Mouse (Mus musculus): ENCODE data around the gene Sf3b3. TPM values are rescaled to one million over a fixed set of nuclear protein-coding genes. Genes with fewer than 3 reads are reported as not detected.

Sf3b3 gene
- polyA plus RNA-seq (2012; fragmentation: generic; extraction: Trizol): 91.8 TPM
- long read RNA-seq, experiment 1, full-length matches to known transcripts: 17 of 39 reads
- long read RNA-seq, experiment 1, partial matches to known transcripts: 18 of 39 reads
- long read RNA-seq, experiment 1, other reads (novel, unspliced or antisense): 4 of 39 reads
- long read RNA-seq, experiment 2, full-length matches to known transcripts: 1,122 of 1,380 reads
- long read RNA-seq, experiment 2, partial matches to known transcripts: 47 of 1,380 reads
- long read RNA-seq, experiment 2, other reads (novel, unspliced or antisense): 211 of 1,380 reads

- H3K79me2 ChIP-seq (ENCODE audit: control insufficient read depth, insufficient read depth): peaks cover 79% of the 10 kb centered on the region
- H3K27me3 ChIP-seq (ENCODE audit: control insufficient read depth, insufficient read depth, insufficient read length): no peaks in the 10 kb centered on the region
- peaks cover 61% of the 10 kb centered on the region for H3K36me3 ChIP-seq (ENCODE audit: control insufficient read depth, insufficient read depth)
These were observed at the start of gene Sf3b3, which contains the start of gene Cog4 for GRCm38 (mm10) chr8:110846405-110847170. Gene Sf3b3 (minus strand): TSS chr8:110846787. Gene Cog4 (plus strand): TSS chr8:110846600.

GRCm38 (mm10) chr8:110895812-110896211 is 49.2 kb upstream of the Sf3b3 start:
- H3K27me3 ChIP-seq (ENCODE audit: control insufficient read depth, insufficient read depth, insufficient read length): no peaks in the 10 kb centered on the region
- H3K79me3 ChIP-seq (ENCODE audit: low read depth): no peaks in the 10 kb centered on the region
- no peaks in the 10 kb centered on the region for H3K36me3 ChIP-seq (ENCODE audit: control insufficient read depth, insufficient read depth)
- no peaks in the 10 kb centered on the region for H3K79me2 ChIP-seq (ENCODE audit: control insufficient read depth, insufficient read depth)
- no peak overlapping the region for H3ac ChIP-seq (ENCODE audit: control insufficient read depth, insufficient read length, low read depth)
- no peak overlapping the region for H3K4me3 ChIP-seq (ENCODE audit: insufficient read depth, poor library complexity, severe bottlenecking)
- TF ChIP-seq MYOG (IDR thresholded peaks at IDR 0.05; ENCODE audit: control insufficient read depth, extremely low read depth, insufficient read length): no peak
- TF ChIP-seq USF1 (IDR thresholded peaks at IDR 0.05; ENCODE audit: low read depth): no peak
- no peak for TF ChIP-seq FOSL1 (IDR thresholded peaks at IDR 0.05; ENCODE audit: insufficient read depth, low read length, poor library complexity, severe bottlenecking)
- TF ChIP-seq MAX (IDR thresholded peaks at IDR 0.05): no peak
- TF ChIP-seq MYOD1 (IDR thresholded peaks at IDR 0.05; ENCODE audit: control insufficient read depth, insufficient read length, low read depth): no peak
- TF ChIP-seq CTCF (IDR thresholded peaks at IDR 0.05; ENCODE audit: control insufficient read depth, insufficient read depth, insufficient read length): no peak

More at GRCm38 (mm10) chr8:110846405-110847170, at the start of gene Sf3b3, which contains the start of gene Cog4:
- Histone ChIP-seq H3K4me3 (ENCODE audit: insufficient read depth, poor library complexity, severe bottlenecking) (peak within 1 kb of the TSS; percentile 94), H3ac (ENCODE audit: control insufficient read depth, insufficient read length, low read depth) (peak within 1 kb of the TSS; percentile 90), H3K79me3 (ENCODE audit: low read depth) (peaks cover 65% of the 10 kb centered on the region)
- no peak for TF ChIP-seq FOSL1 (IDR thresholded peaks at IDR 0.05; ENCODE audit: insufficient read depth, low read length, poor library complexity, severe bottlenecking)
- no peak for TF ChIP-seq MYOD1 (IDR thresholded peaks at IDR 0.05; ENCODE audit: control insufficient read depth, insufficient read length, low read depth)
- TF ChIP-seq MAX (IDR thresholded peaks at IDR 0.05): peak; percentile 98

GRCm38 (mm10) chr8:110895254-110895653 is 48.7 kb upstream of the Sf3b3 start:
- TF ChIP-seq CTCF (IDR thresholded peaks at IDR 0.05; ENCODE audit: control insufficient read depth, insufficient read depth, insufficient read length): no peak
- TF ChIP-seq MYOG (IDR thresholded peaks at IDR 0.05; ENCODE audit: control insufficient read depth, extremely low read depth, insufficient read length): no peak
- no peak for TF ChIP-seq USF1 (IDR thresholded peaks at IDR 0.05; ENCODE audit: low read depth)
- TF ChIP-seq FOSL1 (IDR thresholded peaks at IDR 0.05; ENCODE audit: insufficient read depth, low read length, poor library complexity, severe bottlenecking): no peak
- TF ChIP-seq MAX (IDR thresholded peaks at IDR 0.05): no peak
- TF ChIP-seq MYOD1 (IDR thresholded peaks at IDR 0.05; ENCODE audit: control insufficient read depth, insufficient read length, low read depth): no peak
- TF ChIP-seq CEBPB (IDR thresholded peaks at IDR 0.05; ENCODE audit: low read depth): no peak
- H3K79me2 ChIP-seq (ENCODE audit: control insufficient read depth, insufficient read depth): no peaks in the 10 kb centered on the region
- H3K36me3 ChIP-seq (ENCODE audit: control insufficient read depth, insufficient read depth): no peaks in the 10 kb centered on the region
- no peak overlapping the region for H3ac ChIP-seq (ENCODE audit: control insufficient read depth, insufficient read length, low read depth)
- no peaks in the 10 kb centered on the region for H3K79me3 ChIP-seq (ENCODE audit: low read depth)
- H3K4me3 ChIP-seq (ENCODE audit: insufficient read depth, poor library complexity, severe bottlenecking): no peak overlapping the region
- H3K27me3 ChIP-seq (ENCODE audit: control insufficient read depth, insufficient read depth, insufficient read length): no peaks in the 10 kb centered on the region

GRCm38 (mm10) chr8:110894851-110895250 is 48.3 kb upstream of the Sf3b3 start:
- TF ChIP-seq FOSL1 (IDR thresholded peaks at IDR 0.05; ENCODE audit: insufficient read depth, low read length, poor library complexity, severe bottlenecking) (no peak), CEBPB (IDR thresholded peaks at IDR 0.05; ENCODE audit: low read depth) (no peak), USF1 (IDR thresholded peaks at IDR 0.05; ENCODE audit: low read depth) (no peak), MYOD1 (IDR thresholded peaks at IDR 0.05; ENCODE audit: control insufficient read depth, insufficient read length, low read depth) (no peak), CTCF (IDR thresholded peaks at IDR 0.05; ENCODE audit: control insufficient read depth, insufficient read depth, insufficient read length) (no peak), MAX (IDR thresholded peaks at IDR 0.05) (no peak), MYOG (IDR thresholded peaks at IDR 0.05; ENCODE audit: control insufficient read depth, extremely low read depth, insufficient read length) (no peak)
- Histone ChIP-seq H3K4me3 (ENCODE audit: insufficient read depth, poor library complexity, severe bottlenecking) (no peak overlapping the region), H3K36me3 (ENCODE audit: control insufficient read depth, insufficient read depth) (no peaks in the 10 kb centered on the region), H3ac (ENCODE audit: control insufficient read depth, insufficient read length, low read depth) (no peak overlapping the region), H3K79me3 (ENCODE audit: low read depth) (no peaks in the 10 kb centered on the region), H3K27me3 (ENCODE audit: control insufficient read depth, insufficient read depth, insufficient read length) (no peaks in the 10 kb centered on the region), H3K79me2 (ENCODE audit: control insufficient read depth, insufficient read depth) (no peaks in the 10 kb centered on the region)

GRCm38 (mm10) chr8:110892913-110893312 is 46.3 kb upstream of the Sf3b3 start:
- Histone ChIP-seq H3ac (ENCODE audit: control insufficient read depth, insufficient read length, low read depth) (no peak overlapping the region), H3K36me3 (ENCODE audit: control insufficient read depth, insufficient read depth) (no peaks in the 10 kb centered on the region)

More at GRCm38 (mm10) chr8:110892913-110893312, 46.3 kb upstream of the Sf3b3 start:
- Histone ChIP-seq H3K27me3 (ENCODE audit: control insufficient read depth, insufficient read depth, insufficient read length) (no peaks in the 10 kb centered on the region), H3K4me3 (ENCODE audit: insufficient read depth, poor library complexity, severe bottlenecking) (no peak overlapping the region), H3K79me2 (ENCODE audit: control insufficient read depth, insufficient read depth) (no peaks in the 10 kb centered on the region), H3K79me3 (ENCODE audit: low read depth) (no peaks in the 10 kb centered on the region)
- TF ChIP-seq MAX (IDR thresholded peaks at IDR 0.05): no peak
- no peak for TF ChIP-seq CTCF (IDR thresholded peaks at IDR 0.05; ENCODE audit: control insufficient read depth, insufficient read depth, insufficient read length)
- TF ChIP-seq FOSL1 (IDR thresholded peaks at IDR 0.05; ENCODE audit: insufficient read depth, low read length, poor library complexity, severe bottlenecking): no peak
- no peak for TF ChIP-seq MYOG (IDR thresholded peaks at IDR 0.05; ENCODE audit: control insufficient read depth, extremely low read depth, insufficient read length)
- no peak for TF ChIP-seq CEBPB (IDR thresholded peaks at IDR 0.05; ENCODE audit: low read depth)
- TF ChIP-seq USF1 (IDR thresholded peaks at IDR 0.05; ENCODE audit: low read depth): no peak
- TF ChIP-seq MYOD1 (IDR thresholded peaks at IDR 0.05; ENCODE audit: control insufficient read depth, insufficient read length, low read depth): no peak
